Mouse (Mus musculus) embryonic facial prominence, embryonic 13.5 days (tissue): ENCODE results near the gene Cdhr2. TPM values are rescaled to one million over a fixed set of nuclear protein-coding genes. Genes with fewer than 3 reads are reported as not detected.

Experiments used
- ATAC-seq: fragments of 200-750 bp; cut with Nextera tagmentation; 2 replicates; pipeline ENCODE4 v1.8.0; 2017; ENCODE audit warnings: low read depth; ENCODE audit not compliant: insufficient number of reproducible peaks, insufficient read depth, low FRiP score, low TSS enrichment
- H3K27ac ChIP-seq: fragments of 300-500 bp; sonication (generic); 2 replicates; pipeline ENCODE4 v1.5.1; 2015; ENCODE audit warnings: moderate library complexity, mild to moderate bottlenecking, inconsistent platforms
- H3K27me3 ChIP-seq: fragments of 300-500 bp; sonication (generic); 2 replicates; pipeline ENCODE4 v1.6.1; 2015; ENCODE audit warnings: mild to moderate bottlenecking, inconsistent platforms
- H3K36me3 ChIP-seq: fragments of 300-500 bp; sonication (generic); 2 replicates; pipeline ENCODE4 v1.6.1; 2015; ENCODE audit warnings: mild to moderate bottlenecking, inconsistent platforms
- H3K4me1 ChIP-seq: fragments of 300-500 bp; sonication (generic); 2 replicates; pipeline ENCODE4 v1.6.1; 2015; ENCODE audit warnings: inconsistent platforms
- H3K4me2 ChIP-seq: fragments of 300-500 bp; sonication (generic); 2 replicates; pipeline ENCODE4 v1.6.1; 2015; ENCODE audit warnings: moderate library complexity, mild to moderate bottlenecking, inconsistent platforms
- H3K4me3 ChIP-seq: fragments of 300-500 bp; sonication (generic); 2 replicates; pipeline ENCODE4 v1.5.1; 2015; ENCODE audit warnings: mild to moderate bottlenecking, inconsistent platforms
- H3K9ac ChIP-seq: fragments of 300-500 bp; sonication (generic); 2 replicates; pipeline ENCODE4 v1.6.1; 2015; ENCODE audit warnings: mild to moderate bottlenecking, inconsistent platforms
- H3K9me3 ChIP-seq: fragments of 300-500 bp; sonication (generic); 2 replicates; pipeline ENCODE4 v1.6.1; 2016; ENCODE audit warnings: inconsistent platforms
- WGBS: fragments of 180-500 bp; shearing (Covaris S2); methylation state at CpG from one replicate; pipeline ENCODE4 v1.1.7; 2015; ENCODE audit warnings: mixed read lengths; 5-methylcytosine and 5-hydroxymethylcytosine counted together
- polyA plus RNA-seq: library from polyadenylated mRNA; unstranded; fragments of >200 nt; fragmentation: Nextera tagmentation; extraction: Ambion mirVana; gene quantifications from 2 replicates; pipeline ENCODE4 v1.2.1, GENCODE M21; 2015

Cdhr2 gene
- polyA plus RNA-seq, 1 experiment from 2014 or later, result not detected

- ATAC-seq, result no peak
- 57% methylated on average over 3 of the region's 3 CpGs for WGBS
- H3K4me3 ChIP-seq, result no peak overlapping the region
- no peaks in the 10 kb centered on the region for H3K9me3 ChIP-seq
- H3K27me3 ChIP-seq, result no peaks in the 10 kb centered on the region
- no peak overlapping the region for H3K27ac ChIP-seq
- H3K4me2 ChIP-seq, result peak overlapping the region; percentile 75
- H3K4me1 ChIP-seq, result peaks cover 32% of the 10 kb centered on the region
- H3K9ac ChIP-seq, result peak overlapping the region; percentile 97
- peaks cover 56% of the 10 kb centered on the region for H3K36me3 ChIP-seq
These were observed 16.9 kb upstream of the Cdhr2 start for GRCm38 (mm10) chr13:54684140-54684896.

- Histone ChIP-seq H3K9me3 (no peaks in the 10 kb centered on the region), H3K36me3 (peaks cover 49% of the 10 kb centered on the region), H3K9ac (peak overlapping the region; percentile 97), H3K4me2 (peak overlapping the region; percentile 75), H3K4me3 (peak overlapping the region; percentile 93), H3K27ac (no peak overlapping the region), H3K4me1 (peaks cover 32% of the 10 kb centered on the region), H3K27me3 (no peaks in the 10 kb centered on the region)
- WGBS, result 39% methylated on average over 2 of the region's 2 CpGs
- ATAC-seq, result no peak
These were observed 16.1 kb upstream of the Cdhr2 start for GRCm38 (mm10) chr13:54685174-54685573.

- Histone ChIP-seq H3K27me3 (no peaks in the 10 kb centered on the region), H3K4me2 (peak overlapping the region; percentile 75), H3K36me3 (peaks cover 37% of the 10 kb centered on the region), H3K9me3 (no peaks in the 10 kb centered on the region), H3K4me1 (peaks cover 34% of the 10 kb centered on the region), H3K4me3 (peak overlapping the region; percentile 93), H3K27ac (peak overlapping the region; percentile 98), H3K9ac (peak overlapping the region; percentile 97)
- WGBS, result 4% methylated on average over 19 of the region's 19 CpGs
- ATAC-seq, result no peak
These were observed 14.9 kb upstream of the Cdhr2 start for GRCm38 (mm10) chr13:54686139-54687053.

GRCm38 (mm10) chr13:54687096-54687495 is 14.2 kb upstream of the Cdhr2 start:
- H3K4me1 ChIP-seq, result peaks cover 41% of the 10 kb centered on the region
- H3K4me3 ChIP-seq, result peak overlapping the region; percentile 93
- peak; percentile 60 for ATAC-seq
- H3K27ac ChIP-seq, result peak overlapping the region; percentile 98
- peak overlapping the region; percentile 75 for H3K4me2 ChIP-seq
- H3K9me3 ChIP-seq, result no peaks in the 10 kb centered on the region
- peak overlapping the region; percentile 97 for H3K9ac ChIP-seq
- under 1% methylated on average over 33 of the region's 35 CpGs for WGBS
- H3K27me3 ChIP-seq, result no peaks in the 10 kb centered on the region
- H3K36me3 ChIP-seq, result peaks cover 30% of the 10 kb centered on the region

GRCm38 (mm10) chr13:54687575-54688424 is 13.5 kb upstream of the Cdhr2 start:
- peak overlapping the region; percentile 75 for H3K4me2 ChIP-seq
- peaks cover 49% of the 10 kb centered on the region for H3K4me1 ChIP-seq
- under 1% methylated on average over 76 of the region's 82 CpGs for WGBS
- peak; percentile 83 for ATAC-seq
- no peaks in the 10 kb centered on the region for H3K9me3 ChIP-seq
- peak overlapping the region; percentile 98 for H3K27ac ChIP-seq
- no peaks in the 10 kb centered on the region for H3K27me3 ChIP-seq
- H3K4me3 ChIP-seq, result peak overlapping the region; percentile 93
- H3K9ac ChIP-seq, result peak overlapping the region; percentile 97
- H3K36me3 ChIP-seq, result peaks cover 23% of the 10 kb centered on the region

GRCm38 (mm10) chr13:54690151-54690740 is 11.0 kb upstream of the Cdhr2 start:
- Histone ChIP-seq H3K27me3 (no peaks in the 10 kb centered on the region), H3K4me3 (no peak overlapping the region), H3K9ac (no peak overlapping the region), H3K4me2 (no peak overlapping the region), H3K27ac (no peak overlapping the region), H3K36me3 (no peaks in the 10 kb centered on the region), H3K9me3 (no peaks in the 10 kb centered on the region), H3K4me1 (peaks cover 44% of the 10 kb centered on the region)
- no peak for ATAC-seq
- WGBS, result 95% methylated on average over 8 of the region's 8 CpGs

GRCm38 (mm10) chr13:54691737-54692136 is 9.5 kb upstream of the Cdhr2 start:
- H3K27ac ChIP-seq, result no peak overlapping the region
- no peaks in the 10 kb centered on the region for H3K9me3 ChIP-seq
- no peak for ATAC-seq
- peak overlapping the region; percentile 89 for H3K4me2 ChIP-seq
- H3K36me3 ChIP-seq, result no peaks in the 10 kb centered on the region
- peak overlapping the region; percentile 97; the same call in 1 of the 2 replicates for H3K9ac ChIP-seq
- H3K4me1 ChIP-seq, result peaks cover 32% of the 10 kb centered on the region
- H3K27me3 ChIP-seq, result no peaks in the 10 kb centered on the region
- H3K4me3 ChIP-seq, result peak overlapping the region; percentile 97; the same call in 1 of the 2 replicates

GRCm38 (mm10) chr13:54692711-54693557 is 8.3 kb upstream of the Cdhr2 start:
- peak overlapping the region; percentile 91 for H3K27ac ChIP-seq
- H3K36me3 ChIP-seq, result no peaks in the 10 kb centered on the region
- H3K4me3 ChIP-seq, result peak overlapping the region; percentile 97
- H3K9me3 ChIP-seq, result no peaks in the 10 kb centered on the region
- H3K4me2 ChIP-seq, result peak overlapping the region; percentile 89
- peaks cover 32% of the 10 kb centered on the region for H3K4me1 ChIP-seq
- 14% methylated on average over 21 of the region's 21 CpGs for WGBS
- no peaks in the 10 kb centered on the region for H3K27me3 ChIP-seq
- peak overlapping the region; percentile 97 for H3K9ac ChIP-seq
- no peak for ATAC-seq

GRCm38 (mm10) chr13:54693558-54694347 is 7.5 kb upstream of the Cdhr2 start, which contains the start of gene Rnf44:
Rnf44 (minus strand) TSS chr13:54693907.
- peak within 1 kb of the TSS; percentile 89 for H3K4me2 ChIP-seq
- ATAC-seq, result peak; percentile 99
- no peaks in the 10 kb centered on the region for H3K9me3 ChIP-seq
- H3K27ac ChIP-seq, result peak within 1 kb of the TSS; percentile 91
- no peaks in the 10 kb centered on the region for H3K27me3 ChIP-seq
- H3K36me3 ChIP-seq, result no peaks in the 10 kb centered on the region
- H3K4me3 ChIP-seq, result peak within 1 kb of the TSS; percentile 97
- WGBS, result under 1% methylated on average over 87 of the region's 92 CpGs
- H3K4me1 ChIP-seq, result peaks cover 27% of the 10 kb centered on the region
- peak within 1 kb of the TSS; percentile 97 for H3K9ac ChIP-seq
